Mouse (Mus musculus): ENCODE measurements around the gene Hoxc11. TPM values are rescaled to one million over a fixed set of nuclear protein-coding genes. Genes with fewer than 3 reads are reported as not detected.

Gene Hoxc11
- polyA plus RNA-seq, 1 experiment from 2014 or later, result not detected

- H3K9ac ChIP-seq (ENCODE audit: low read length), result no peak overlapping the region
- no peak overlapping the region for H3K27ac ChIP-seq (ENCODE audit: low read depth, low read length)
- no peak overlapping the region for H3K4me3 ChIP-seq (ENCODE audit: low read depth, low read length)
- WGBS, result under 1% methylated on average over 37 of the region's 37 CpGs
- H3K27me3 ChIP-seq (ENCODE audit: control insufficient read depth, insufficient read depth, low read length), result peaks cover 98% of the 10 kb centered on the region
- no peaks in the 10 kb centered on the region for H3K36me3 ChIP-seq (ENCODE audit: control insufficient read depth, insufficient read depth, low read length)
- peaks cover 5% of the 10 kb centered on the region; the same call in 1 of the 2 replicates for H3K4me1 ChIP-seq (ENCODE audit: control insufficient read depth, insufficient read depth, low read length)
- DNase-seq (ENCODE audit: low spot score, missing footprints), result peak; percentile 96
- no peaks in the 10 kb centered on the region for H3K9me3 ChIP-seq (ENCODE audit: control insufficient read depth, low read length)
- ATAC-seq (ENCODE audit: low FRiP score), result no peak
- no peak overlapping the region for H3K4me2 ChIP-seq
These were observed 22.6 kb downstream of the Hoxc11 start for GRCm38 (mm10) chr15:102976631-102977422.

- Histone ChIP-seq H3K4me3 (ENCODE audit: low read depth, low read length) (no peak overlapping the region), H3K36me3 (ENCODE audit: control insufficient read depth, insufficient read depth, low read length) (no peaks in the 10 kb centered on the region), H3K9me3 (ENCODE audit: control insufficient read depth, low read length) (no peaks in the 10 kb centered on the region), H3K9ac (ENCODE audit: low read length) (no peak overlapping the region), H3K27ac (ENCODE audit: low read depth, low read length) (no peak overlapping the region), H3K4me2 (no peak overlapping the region), H3K27me3 (ENCODE audit: control insufficient read depth, insufficient read depth, low read length) (peaks cover 98% of the 10 kb centered on the region), H3K4me1 (ENCODE audit: control insufficient read depth, insufficient read depth, low read length) (peaks cover 5% of the 10 kb centered on the region; the same call in 1 of the 2 replicates)
- under 1% methylated on average over 15 of the region's 16 CpGs for WGBS
- DNase-seq (ENCODE audit: low spot score, missing footprints) (peak; percentile 95), ATAC-seq (ENCODE audit: low FRiP score) (no peak)
These were observed 23.3 kb downstream of the Hoxc11 start for GRCm38 (mm10) chr15:102977423-102977974.

GRCm38 (mm10) chr15:102978615-102979515 lies 24.6 kb downstream of the Hoxc11 start:
- no peaks in the 10 kb centered on the region for H3K9me3 ChIP-seq (ENCODE audit: control insufficient read depth, low read length)
- H3K4me1 ChIP-seq (ENCODE audit: control insufficient read depth, insufficient read depth, low read length), result peaks cover 5% of the 10 kb centered on the region; the same call in 1 of the 2 replicates
- H3K9ac ChIP-seq (ENCODE audit: low read length), result no peak overlapping the region
- peaks cover 98% of the 10 kb centered on the region for H3K27me3 ChIP-seq (ENCODE audit: control insufficient read depth, insufficient read depth, low read length)
- 3% methylated on average over 13 of the region's 13 CpGs for WGBS
- no peak overlapping the region for H3K27ac ChIP-seq (ENCODE audit: low read depth, low read length)
- H3K36me3 ChIP-seq (ENCODE audit: control insufficient read depth, insufficient read depth, low read length), result no peaks in the 10 kb centered on the region
- H3K4me3 ChIP-seq (ENCODE audit: low read depth, low read length), result no peak overlapping the region
- no peak for DNase-seq (ENCODE audit: low spot score, missing footprints)
- H3K4me2 ChIP-seq, result no peak overlapping the region
- no peak for ATAC-seq (ENCODE audit: low FRiP score)

GRCm38 (mm10) chr15:102979936-102980335 lies 25.7 kb downstream of the Hoxc11 start:
- ATAC-seq (ENCODE audit: low FRiP score), result no peak
- Histone ChIP-seq H3K4me2 (no peak overlapping the region), H3K27ac (ENCODE audit: low read depth, low read length) (no peak overlapping the region), H3K4me3 (ENCODE audit: low read depth, low read length) (no peak overlapping the region), H3K27me3 (ENCODE audit: control insufficient read depth, insufficient read depth, low read length) (peaks cover 99% of the 10 kb centered on the region), H3K36me3 (ENCODE audit: control insufficient read depth, insufficient read depth, low read length) (no peaks in the 10 kb centered on the region), H3K9ac (ENCODE audit: low read length) (no peak overlapping the region), H3K4me1 (ENCODE audit: control insufficient read depth, insufficient read depth, low read length) (peaks cover 5% of the 10 kb centered on the region; the same call in 1 of the 2 replicates), H3K9me3 (ENCODE audit: control insufficient read depth, low read length) (no peaks in the 10 kb centered on the region)
- peak; percentile 94 for DNase-seq (ENCODE audit: low spot score, missing footprints)
- 0% methylated on average over 1 of the region's 1 CpGs for WGBS

GRCm38 (mm10) chr15:102980352-102980751 lies 26.1 kb downstream of the Hoxc11 start:
- Histone ChIP-seq H3K27ac (ENCODE audit: low read depth, low read length) (no peak overlapping the region), H3K9ac (ENCODE audit: low read length) (no peak overlapping the region), H3K27me3 (ENCODE audit: control insufficient read depth, insufficient read depth, low read length) (peaks cover 99% of the 10 kb centered on the region), H3K4me1 (ENCODE audit: control insufficient read depth, insufficient read depth, low read length) (peaks cover 5% of the 10 kb centered on the region; the same call in 1 of the 2 replicates), H3K36me3 (ENCODE audit: control insufficient read depth, insufficient read depth, low read length) (no peaks in the 10 kb centered on the region), H3K4me2 (no peak overlapping the region), H3K9me3 (ENCODE audit: control insufficient read depth, low read length) (no peaks in the 10 kb centered on the region), H3K4me3 (ENCODE audit: low read depth, low read length) (no peak overlapping the region)
- DNase-seq (ENCODE audit: low spot score, missing footprints) (peak; percentile 94), ATAC-seq (ENCODE audit: low FRiP score) (no peak)
- 3% methylated on average over 11 of the region's 11 CpGs for WGBS

- ATAC-seq (ENCODE audit: low FRiP score), result no peak
- WGBS, result under 1% methylated on average over 14 of the region's 14 CpGs
- H3K36me3 ChIP-seq (ENCODE audit: control insufficient read depth, insufficient read depth, low read length), result no peaks in the 10 kb centered on the region
- H3K9ac ChIP-seq (ENCODE audit: low read length), result no peak overlapping the region
- H3K9me3 ChIP-seq (ENCODE audit: control insufficient read depth, low read length), result no peaks in the 10 kb centered on the region
- DNase-seq (ENCODE audit: low spot score, missing footprints), result no peak
- peak overlapping the region; percentile 8; the same call in 1 of the 2 replicates for H3K4me3 ChIP-seq (ENCODE audit: low read depth, low read length)
- peaks cover 5% of the 10 kb centered on the region; the same call in 1 of the 2 replicates for H3K4me1 ChIP-seq (ENCODE audit: control insufficient read depth, insufficient read depth, low read length)
- H3K27me3 ChIP-seq (ENCODE audit: control insufficient read depth, insufficient read depth, low read length), result peaks cover 99% of the 10 kb centered on the region
- no peak overlapping the region for H3K27ac ChIP-seq (ENCODE audit: low read depth, low read length)
- H3K4me2 ChIP-seq, result peak overlapping the region; percentile 35; the same call in 1 of the 2 replicates
These were observed 26.7 kb downstream of the Hoxc11 start for GRCm38 (mm10) chr15:102980912-102981311.

- ATAC-seq (ENCODE audit: low FRiP score) (0 out of 2 replicates have a peak, but pooled peaks have one; percentile 30), DNase-seq (ENCODE audit: low spot score, missing footprints) (peak; percentile 97)
- Histone ChIP-seq H3K9ac (ENCODE audit: low read length) (no peak overlapping the region), H3K9me3 (ENCODE audit: control insufficient read depth, low read length) (no peaks in the 10 kb centered on the region), H3K4me2 (peak overlapping the region; percentile 35), H3K27me3 (ENCODE audit: control insufficient read depth, insufficient read depth, low read length) (peaks cover 100% of the 10 kb centered on the region), H3K4me3 (ENCODE audit: low read depth, low read length) (peak overlapping the region; percentile 8), H3K36me3 (ENCODE audit: control insufficient read depth, insufficient read depth, low read length) (no peaks in the 10 kb centered on the region), H3K4me1 (ENCODE audit: control insufficient read depth, insufficient read depth, low read length) (peaks cover 5% of the 10 kb centered on the region; the same call in 1 of the 2 replicates), H3K27ac (ENCODE audit: low read depth, low read length) (no peak overlapping the region)
- under 1% methylated on average over 86 of the region's 88 CpGs for WGBS
These were observed 27.4 kb downstream of the Hoxc11 start for GRCm38 (mm10) chr15:102981379-102982288.

GRCm38 (mm10) chr15:102983716-102984115 lies 29.5 kb downstream of the Hoxc11 start:
- WGBS, result under 1% methylated on average over 12 of the region's 12 CpGs
- ATAC-seq (ENCODE audit: low FRiP score) (no peak), DNase-seq (ENCODE audit: low spot score, missing footprints) (no peak)
- Histone ChIP-seq H3K4me1 (ENCODE audit: control insufficient read depth, insufficient read depth, low read length) (peaks cover 5% of the 10 kb centered on the region; the same call in 1 of the 2 replicates), H3K36me3 (ENCODE audit: control insufficient read depth, insufficient read depth, low read length) (no peaks in the 10 kb centered on the region), H3K9ac (ENCODE audit: low read length) (no peak overlapping the region), H3K27ac (ENCODE audit: low read depth, low read length) (no peak overlapping the region), H3K4me3 (ENCODE audit: low read depth, low read length) (no peak overlapping the region), H3K27me3 (ENCODE audit: control insufficient read depth, insufficient read depth, low read length) (peaks cover 100% of the 10 kb centered on the region), H3K9me3 (ENCODE audit: control insufficient read depth, low read length) (no peaks in the 10 kb centered on the region), H3K4me2 (no peak overlapping the region)
